Mouse (Mus musculus) G1E (cell line): Measurements from ENCODE around the gene Rbm4b.

ENCODE experiments used
- CTCF ChIP-seq: IDR thresholded peaks from 2 replicates; pipeline ENCODE4 v1.5.1; 2012; ENCODE audit warnings: low read depth, low read length, inconsistent platforms, mixed read lengths
- GATA1 ChIP-seq: IDR thresholded peaks from 2 replicates; pipeline ENCODE4 v1.6.1; 2012; ENCODE audit warnings: borderline replicate concordance, low read length, inconsistent platforms, mixed read lengths
- POLR2AphosphoS5 ChIP-seq: IDR thresholded peaks from 2 replicates; pipeline ENCODE4 v1.6.1; 2012; ENCODE audit warnings: low read depth, low read length, inconsistent platforms; ENCODE audit not compliant: insufficient replicate concordance
- TAL1 ChIP-seq: conservative IDR thresholded peaks from 2 replicates; pipeline ENCODE4 v1.6.1; 2012; ENCODE audit warnings: low read depth, low read length, inconsistent platforms, mixed read lengths

DNA sequence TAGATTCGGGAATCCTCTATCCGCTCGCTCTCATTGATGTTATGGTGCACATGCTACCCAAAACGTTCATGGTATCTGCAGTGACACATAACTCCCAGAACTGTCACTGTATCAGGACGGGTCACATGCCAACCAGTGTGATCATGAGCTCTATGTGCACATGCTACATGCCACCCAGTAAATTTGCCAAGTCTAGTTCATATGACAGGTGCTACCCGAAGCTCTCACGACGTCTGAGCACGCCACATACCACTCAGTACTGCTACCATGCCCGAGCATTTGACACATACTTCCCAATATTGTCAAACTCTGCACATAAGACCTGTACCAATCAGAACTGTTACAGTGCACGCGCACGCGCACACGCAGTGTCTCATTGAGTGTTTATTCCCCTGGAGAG lies 36.2 kb upstream of the Rbm4b start:
- no peak for TF ChIP-seq GATA1
- no peak for TF ChIP-seq CTCF
- no peak for TF ChIP-seq POLR2AphosphoS5
- no peak for TF ChIP-seq TAL1
